Mouse (Mus musculus) lung, postnatal 0 days (tissue): Measurements from ENCODE around the gene Ncf1. TPM values are rescaled to one million over a fixed set of nuclear protein-coding genes. Genes with fewer than 3 reads are reported as not detected.

ENCODE experiments used
- ATAC-seq: fragments of 200-750 bp; cut with Nextera tagmentation; 2 replicates; pipeline ENCODE4 v1.8.0; 2017; ENCODE audit warnings: moderate library complexity
- DNase-seq: peaks from one replicate; pipeline ENCODE4 v3.0.0-alpha.2; 2016; ENCODE audit warnings: low spot score
- H3K27ac ChIP-seq: fragments of 300-500 bp; sonication (generic); 2 replicates; pipeline ENCODE4 v1.5.1; 2014; ENCODE audit warnings: antibody characterized with exemption, mild to moderate bottlenecking, low read length, mixed read lengths
- H3K27me3 ChIP-seq: fragments of 300-500 bp; sonication (generic); replicated peaks from 2 replicates; pipeline ENCODE4 v1.6.1; 2014; ENCODE audit warnings: low read length, mixed read lengths; ENCODE audit not compliant: insufficient read depth
- H3K36me3 ChIP-seq: fragments of 300-500 bp; sonication (generic); 2 replicates; pipeline ENCODE4 v1.6.1; 2014; ENCODE audit warnings: low read length, mixed read lengths; ENCODE audit not compliant: insufficient read depth
- H3K4me1 ChIP-seq: fragments of 300-500 bp; sonication (generic); 2 replicates; pipeline ENCODE4 v1.6.1; 2014; ENCODE audit warnings: antibody characterized with exemption, low read depth, low read length, mixed read lengths; ENCODE audit not compliant: insufficient read depth
- H3K4me2 ChIP-seq: fragments of 300-500 bp; sonication (generic); replicated peaks from 2 replicates; pipeline ENCODE4 v1.6.1; 2014; ENCODE audit warnings: low read depth, mild to moderate bottlenecking, low read length, moderate library complexity, mixed read lengths
- H3K4me3 ChIP-seq: fragments of 300-500 bp; sonication (generic); 2 replicates; pipeline ENCODE4 v1.5.1; 2014; ENCODE audit warnings: low read depth, low read length
- H3K9ac ChIP-seq: fragments of 300-500 bp; sonication (generic); replicated peaks from 2 replicates; pipeline ENCODE4 v1.6.1; 2014; ENCODE audit warnings: low read depth, mild to moderate bottlenecking
- H3K9me3 ChIP-seq: fragments of 300-500 bp; sonication (generic); 2 replicates; pipeline ENCODE4 v1.6.1; 2016; ENCODE audit warnings: low read length, mixed read lengths
- CTCF ChIP-seq: IDR thresholded peaks from 2 replicates; pipeline ENCODE4 v1.5.1; 2016; ENCODE audit warnings: antibody characterized with exemption, mild to moderate bottlenecking
- EP300 ChIP-seq: IDR thresholded peaks from 2 replicates; pipeline ENCODE4 v1.6.1; 2016; ENCODE audit warnings: antibody characterized with exemption, mild to moderate bottlenecking, control low read depth
- WGBS: fragments of 180-500 bp; shearing (Covaris S2); extraction: QIAGEN DNeasy Blood & Tissue Kit; methylation state at CpG from one replicate; pipeline ENCODE4 v1.1.7; 2014; 5-methylcytosine and 5-hydroxymethylcytosine counted together
- polyA plus RNA-seq: library from polyadenylated mRNA; unstranded; fragments of >200 nt; fragmentation: Nextera tagmentation; extraction: Ambion mirVana; gene quantifications from 2 replicates; pipeline ENCODE4 v1.2.1, GENCODE M21; 2015

Ncf1 gene
- polyA plus RNA-seq, 1 experiment from 2014 or later = 19.6 TPM

DNA sequence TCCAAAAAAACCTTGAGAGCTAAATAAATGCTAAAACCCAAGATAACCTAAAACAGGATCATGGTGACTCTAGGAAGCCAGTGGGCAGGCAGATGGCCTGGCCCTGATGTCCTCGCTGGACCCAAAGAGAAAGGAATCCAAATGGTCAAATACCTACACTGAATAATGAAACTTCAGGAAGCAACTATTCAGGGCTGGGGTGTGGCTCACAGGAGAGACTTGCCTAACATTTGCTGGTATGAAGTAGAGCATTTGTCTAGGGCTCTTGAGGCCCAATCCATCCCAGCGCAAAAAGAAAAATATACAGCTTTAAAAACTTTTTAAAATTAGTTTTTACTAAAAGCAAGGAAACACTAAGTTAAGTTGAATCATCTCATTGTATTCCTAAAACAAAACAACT is 29.5 kb upstream of the Ncf1 start:
- no peak overlapping the region for H3K9ac ChIP-seq
- H3K4me3 ChIP-seq = no peak overlapping the region
- H3K27me3 ChIP-seq = no peaks in the 10 kb centered on the region
- H3K4me1 ChIP-seq = peaks cover 3% of the 10 kb centered on the region; the same call in 1 of the 2 replicates
- TF ChIP-seq CTCF = no peak
- TF ChIP-seq EP300 = no peak
- DNase-seq (peak; percentile 65), ATAC-seq (peak; percentile 64)
- no peak overlapping the region for H3K4me2 ChIP-seq
- H3K9me3 ChIP-seq = no peaks in the 10 kb centered on the region
- H3K27ac ChIP-seq = peak overlapping the region; percentile 55; the same call in 1 of the 2 replicates
- H3K36me3 ChIP-seq = peaks cover 68% of the 10 kb centered on the region
- WGBS = 54% methylated on average over 2 of the region's 2 CpGs

DNA sequence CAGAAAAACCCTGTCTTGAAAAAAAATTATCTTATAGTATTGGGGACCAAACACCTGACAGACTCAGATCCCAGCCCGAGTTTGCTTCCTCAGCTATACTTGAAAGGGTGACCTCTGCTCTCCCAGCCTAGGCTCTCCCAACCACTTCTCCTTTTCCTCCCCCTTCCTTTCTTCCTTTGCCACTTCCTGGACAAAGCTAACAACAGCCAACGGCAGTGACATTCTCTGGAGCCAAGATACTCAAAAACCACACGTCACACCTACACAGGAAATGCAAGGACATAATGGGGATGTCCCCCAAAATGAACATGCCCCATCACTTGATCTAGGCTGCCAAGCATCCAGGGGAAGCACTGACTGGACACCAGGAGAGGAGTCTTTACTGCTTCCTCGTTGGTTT is 29.0 kb upstream of the Ncf1 start:
- Histone ChIP-seq H3K27ac (peak overlapping the region; percentile 55), H3K27me3 (no peaks in the 10 kb centered on the region), H3K9me3 (no peaks in the 10 kb centered on the region), H3K4me1 (peaks cover 3% of the 10 kb centered on the region; the same call in 1 of the 2 replicates), H3K4me2 (no peak overlapping the region), H3K4me3 (no peak overlapping the region), H3K9ac (no peak overlapping the region), H3K36me3 (peaks cover 63% of the 10 kb centered on the region)
- TF ChIP-seq CTCF (no peak), EP300 (no peak)
- WGBS = 46% methylated on average over 4 of the region's 4 CpGs
- ATAC-seq (peak; percentile 25), DNase-seq (peak; percentile 24)

DNA sequence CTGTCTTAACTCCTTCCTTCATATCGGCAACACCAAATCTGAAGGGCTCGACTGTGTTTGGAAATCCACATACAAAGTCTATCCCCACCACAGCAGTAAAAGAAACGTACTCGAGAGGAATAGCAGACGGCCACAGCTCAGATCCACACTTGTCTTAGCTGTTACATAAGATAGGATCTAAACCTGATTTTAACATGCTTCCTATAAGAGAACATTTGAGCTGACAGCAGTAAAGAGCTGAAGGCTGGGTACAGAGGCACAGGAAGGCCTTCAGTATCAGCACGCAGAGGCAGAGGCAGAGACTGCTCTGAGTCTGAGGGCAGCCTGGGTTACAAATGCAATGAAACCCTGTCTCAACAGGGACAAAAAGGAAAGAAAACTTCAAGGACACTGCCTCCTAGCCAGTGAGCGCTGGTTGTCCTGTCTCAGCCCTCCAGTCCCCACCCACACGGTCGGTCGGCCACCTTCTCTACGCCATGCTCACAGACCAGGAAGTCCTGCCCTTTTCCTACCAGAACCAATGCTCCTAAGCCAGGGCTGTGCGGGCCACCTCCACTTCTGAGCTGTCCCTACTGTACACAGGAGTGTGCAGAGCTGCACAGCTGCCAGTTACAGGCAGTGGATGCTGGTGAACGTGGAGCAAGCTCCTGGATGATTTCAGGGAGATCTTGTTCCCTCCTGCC is 28.1 kb upstream of the Ncf1 start:
- Histone ChIP-seq H3K9me3 (no peaks in the 10 kb centered on the region), H3K4me2 (no peak overlapping the region), H3K9ac (no peak overlapping the region), H3K27ac (no peak overlapping the region), H3K27me3 (no peaks in the 10 kb centered on the region), H3K36me3 (peaks cover 54% of the 10 kb centered on the region), H3K4me3 (no peak overlapping the region), H3K4me1 (peaks cover 3% of the 10 kb centered on the region; the same call in 1 of the 2 replicates)
- 84% methylated on average over 13 of the region's 13 CpGs for WGBS
- TF ChIP-seq EP300 (no peak), CTCF (no peak)
- DNase-seq = no peak
- no peak for ATAC-seq

DNA sequence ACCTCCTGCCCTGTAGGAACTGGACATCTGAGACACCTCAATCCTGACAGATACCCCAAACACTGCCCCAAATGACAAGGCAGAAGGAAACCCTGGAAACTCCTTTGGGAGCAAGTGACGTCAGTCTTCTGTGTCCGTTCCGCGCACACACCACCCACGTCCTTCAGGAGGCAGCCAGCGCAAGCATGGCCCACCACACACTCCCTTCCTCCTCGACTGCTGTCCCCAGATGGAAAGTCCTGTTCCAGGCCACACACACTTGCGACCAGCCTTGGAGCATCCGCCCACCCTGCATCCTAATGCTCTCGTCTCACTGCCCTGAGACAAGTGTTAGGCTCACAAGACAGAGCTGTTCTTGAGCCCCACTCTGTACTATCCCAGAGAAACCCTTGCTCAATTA is 25.9 kb upstream of the Ncf1 start:
- no peaks in the 10 kb centered on the region for H3K9me3 ChIP-seq
- no peak for DNase-seq
- peaks cover 3% of the 10 kb centered on the region; the same call in 1 of the 2 replicates for H3K4me1 ChIP-seq
- no peak overlapping the region for H3K9ac ChIP-seq
- 86% methylated on average over 10 of the region's 10 CpGs for WGBS
- H3K27ac ChIP-seq = no peak overlapping the region
- H3K27me3 ChIP-seq = no peaks in the 10 kb centered on the region
- no peak overlapping the region for H3K4me2 ChIP-seq
- H3K4me3 ChIP-seq = no peak overlapping the region
- ATAC-seq = no peak
- H3K36me3 ChIP-seq = peaks cover 50% of the 10 kb centered on the region
- no peak for TF ChIP-seq EP300
- TF ChIP-seq CTCF = no peak

DNA sequence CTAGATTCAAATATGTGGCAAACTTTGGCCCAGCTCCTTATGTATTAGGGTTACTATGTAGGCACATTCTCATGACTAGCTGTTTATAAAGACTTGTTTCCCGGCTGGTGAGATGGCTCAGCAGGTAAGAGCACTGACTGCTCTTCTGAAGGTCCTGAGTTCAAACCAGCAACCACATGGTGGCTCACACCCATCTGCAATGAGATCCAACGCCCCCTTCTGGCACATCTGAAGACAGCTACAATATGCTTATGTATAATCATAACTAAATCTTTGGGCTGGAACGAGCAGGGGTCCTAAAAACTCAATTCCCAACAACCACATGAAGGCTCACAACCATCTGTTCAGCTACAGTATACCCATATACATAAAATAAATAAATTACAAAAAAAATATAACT is 24.4 kb upstream of the Ncf1 start:
- TF ChIP-seq CTCF (peak; percentile 54), EP300 (no peak)
- Histone ChIP-seq H3K4me2 (no peak overlapping the region), H3K27ac (no peak overlapping the region), H3K9ac (no peak overlapping the region), H3K9me3 (no peaks in the 10 kb centered on the region), H3K36me3 (peaks cover 50% of the 10 kb centered on the region), H3K4me3 (no peak overlapping the region), H3K27me3 (no peaks in the 10 kb centered on the region), H3K4me1 (peaks cover 3% of the 10 kb centered on the region; the same call in 1 of the 2 replicates)
- no peak for ATAC-seq
- DNase-seq = no peak
- WGBS = 71% methylated on average over 3 of the region's 3 CpGs

DNA sequence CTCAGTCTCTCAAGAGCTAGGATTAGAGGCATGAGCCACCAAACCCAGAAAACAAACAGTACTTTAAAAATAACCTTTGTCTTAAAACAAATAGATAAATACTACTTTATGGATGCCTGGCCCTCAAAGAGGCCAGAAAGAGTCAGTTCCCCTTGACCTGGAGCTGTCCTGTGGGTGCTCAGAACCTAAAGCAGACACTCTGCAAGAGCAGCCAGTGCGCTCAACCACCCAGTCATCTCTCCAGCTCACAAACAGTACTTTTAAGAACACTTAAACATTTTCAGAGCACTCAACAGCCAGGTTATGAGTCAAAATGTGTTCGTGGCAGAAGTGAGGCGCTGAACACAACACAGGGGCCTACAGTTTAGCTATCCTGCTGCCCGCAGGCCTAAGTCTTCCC is 21.7 kb upstream of the Ncf1 start:
- Histone ChIP-seq H3K27ac (peak overlapping the region; percentile 57), H3K36me3 (peaks cover 65% of the 10 kb centered on the region), H3K4me1 (no peaks in the 10 kb centered on the region), H3K9ac (no peak overlapping the region), H3K4me2 (no peak overlapping the region), H3K27me3 (no peaks in the 10 kb centered on the region), H3K9me3 (no peaks in the 10 kb centered on the region), H3K4me3 (no peak overlapping the region)
- DNase-seq (peak; percentile 61), ATAC-seq (peak; percentile 67)
- WGBS = 69% methylated on average over 4 of the region's 4 CpGs
- TF ChIP-seq EP300 (peak; percentile 52), CTCF (no peak)
